Mouse (Mus musculus): ENCODE measurements around the gene Nat8f3.
"Not testable (repeated sequence)": the region's sequence is repeated elsewhere in the genome, so short reads cannot be mapped to it uniquely, and the experiment has no call there.

Nat8f3 gene

GRCm38 (mm10) chr6:85765532-85765931 is at the start of gene Nat8f3:
TSS of gene Nat8f3 (minus strand) at chr6:85765754.
- DNase-seq (ENCODE audit: low spot score) = peak; percentile 18

GRCm38 (mm10) chr6:85813339-85813738 is 47.8 kb upstream of the Nat8f3 start:
- no peak for DNase-seq (ENCODE audit: low spot score)

GRCm38 (mm10) chr6:85810942-85811537 is 45.5 kb upstream of the Nat8f3 start:
- not testable (repeated sequence) for DNase-seq (ENCODE audit: low spot score)

- DNase-seq (ENCODE audit: low spot score) = not testable (repeated sequence)
These were observed 45.0 kb upstream of the Nat8f3 start for GRCm38 (mm10) chr6:85810514-85810913.

GRCm38 (mm10) chr6:85809784-85810183 is 44.2 kb upstream of the Nat8f3 start:
- DNase-seq (ENCODE audit: low spot score) = not testable (repeated sequence)

GRCm38 (mm10) chr6:85803180-85803579 is 37.6 kb upstream of the Nat8f3 start:
- DNase-seq (ENCODE audit: low spot score) = not testable (repeated sequence)

- not testable (repeated sequence) for DNase-seq (ENCODE audit: low spot score)
These were observed 2.2 kb downstream of the Nat8f3 start for GRCm38 (mm10) chr6:85763127-85764070.

GRCm38 (mm10) chr6:85762678-85763077 is 2.9 kb downstream of the Nat8f3 start:
- DNase-seq (ENCODE audit: low spot score) = not testable (repeated sequence)

- not testable (repeated sequence) for DNase-seq (ENCODE audit: low spot score)
These were observed 9.8 kb downstream of the Nat8f3 start for GRCm38 (mm10) chr6:85755705-85756249.

- DNase-seq (ENCODE audit: low spot score) = not testable (repeated sequence)
These were observed 52.4 kb downstream of the Nat8f3 start, which contains the start of gene Nat8f7 for GRCm38 (mm10) chr6:85713105-85713504. TSS of gene Nat8f7 (minus strand) at chr6:85713205.

GRCm38 (mm10) chr6:85709607-85710006 is 55.9 kb downstream of the Nat8f3 start:
- not testable (repeated sequence) for DNase-seq (ENCODE audit: low spot score)

- not testable (repeated sequence) for DNase-seq (ENCODE audit: low spot score)
These were observed 56.3 kb downstream of the Nat8f3 start for GRCm38 (mm10) chr6:85709206-85709605.

GRCm38 (mm10) chr6:85701943-85702342 is 63.6 kb downstream of the Nat8f3 start:
- not testable (repeated sequence) for DNase-seq (ENCODE audit: low spot score)

All from testis, postnatal 14 days (tissue).